Mouse (Mus musculus) liver, postnatal 0 days (tissue): Measurements from ENCODE around the gene Clpb. TPM values are rescaled to one million over a fixed set of nuclear protein-coding genes. Genes with fewer than 3 reads are reported as not detected.

Experiments
- ATAC-seq: fragments of 200-750 bp; cut with Nextera tagmentation; 2 replicates; pipeline ENCODE4 v1.8.0; 2017; ENCODE audit warnings: mild to moderate bottlenecking, moderate library complexity
- DNase-seq: peaks from one replicate; pipeline ENCODE4 v3.0.0-alpha.2; 2016
- H3K27ac ChIP-seq: fragments of 300-500 bp; sonication (generic); 2 replicates; pipeline ENCODE4 v1.5.1; 2014; ENCODE audit warnings: antibody characterized with exemption, moderate library complexity, mild to moderate bottlenecking, low read depth
- H3K27me3 ChIP-seq: fragments of 300-500 bp; sonication (generic); 2 replicates; pipeline ENCODE4 v1.6.1; 2014; ENCODE audit warnings: low read length, control low read depth, mixed read lengths; ENCODE audit not compliant: insufficient read depth
- H3K36me3 ChIP-seq: fragments of 300-500 bp; sonication (generic); replicated peaks from 2 replicates; pipeline ENCODE4 v1.6.1; 2014; ENCODE audit warnings: mild to moderate bottlenecking, control low read depth, low read length, moderate library complexity, mixed read lengths; ENCODE audit not compliant: insufficient read depth
- H3K4me1 ChIP-seq: fragments of 300-500 bp; sonication (generic); 2 replicates; pipeline ENCODE4 v1.6.1; 2014; ENCODE audit warnings: antibody characterized with exemption, mild to moderate bottlenecking, control low read depth; ENCODE audit not compliant: insufficient read depth
- H3K4me2 ChIP-seq: fragments of 300-500 bp; sonication (generic); 2 replicates; pipeline ENCODE4 v1.6.1; 2014; ENCODE audit warnings: low read depth, mild to moderate bottlenecking, low read length, moderate library complexity, mixed read lengths
- H3K4me3 ChIP-seq: fragments of 300-500 bp; sonication (generic); 2 replicates; pipeline ENCODE4 v1.5.1; 2014; ENCODE audit warnings: low read depth, low read length
- H3K9ac ChIP-seq: fragments of 300-500 bp; sonication (generic); replicated peaks from 2 replicates; pipeline ENCODE4 v1.6.1; 2014; ENCODE audit warnings: mild to moderate bottlenecking, moderate library complexity
- H3K9me3 ChIP-seq: fragments of 300-500 bp; sonication (generic); 2 replicates; pipeline ENCODE4 v1.6.1; 2016; ENCODE audit warnings: mild to moderate bottlenecking, control low read depth, low read length, mixed read lengths
- CTCF ChIP-seq: sonication (generic); IDR thresholded peaks from 2 replicates; pipeline ENCODE4 v1.5.1; 2016; ENCODE audit warnings: antibody characterized with exemption, low read depth
- EP300 ChIP-seq: IDR thresholded peaks from 2 replicates; pipeline ENCODE4 v1.6.1; 2016; ENCODE audit warnings: antibody characterized with exemption, low read depth, mild to moderate bottlenecking
- WGBS: fragments of 180-500 bp; shearing (Covaris S2); extraction: QIAGEN DNeasy Blood & Tissue Kit; methylation state at CpG from one replicate; pipeline ENCODE4 v1.1.7; 2014; ENCODE audit not compliant: insufficient replicate concordance; 5-methylcytosine and 5-hydroxymethylcytosine counted together
- polyA plus RNA-seq: library from polyadenylated mRNA; unstranded; fragments of >200 nt; fragmentation: Nextera tagmentation; extraction: Ambion mirVana; gene quantifications from 2 replicates; pipeline ENCODE4 v1.2.1, GENCODE M21; 2015

Gene Clpb
- polyA plus RNA-seq, 1 experiment from 2014 or later = 16.3 TPM

GRCm38 (mm10) chr7:101681565-101682071, 18.2 kb downstream of the Clpb start:
- ATAC-seq = no peak
- no peaks in the 10 kb centered on the region for H3K36me3 ChIP-seq
- WGBS = 59% methylated on average over 6 of the region's 6 CpGs
- H3K27ac ChIP-seq = no peak overlapping the region
- H3K9me3 ChIP-seq = no peaks in the 10 kb centered on the region
- no peak overlapping the region for H3K4me3 ChIP-seq
- no peak overlapping the region for H3K9ac ChIP-seq
- DNase-seq = no peak
- no peaks in the 10 kb centered on the region for H3K27me3 ChIP-seq
- H3K4me2 ChIP-seq = no peak overlapping the region
- TF ChIP-seq EP300 (no peak), CTCF (no peak)
- H3K4me1 ChIP-seq = no peaks in the 10 kb centered on the region

GRCm38 (mm10) chr7:101682886-101683285, 19.5 kb downstream of the Clpb start:
- DNase-seq (no peak), ATAC-seq (no peak)
- H3K4me2 ChIP-seq = no peak overlapping the region
- no peaks in the 10 kb centered on the region for H3K36me3 ChIP-seq
- H3K4me3 ChIP-seq = no peak overlapping the region
- H3K27me3 ChIP-seq = no peaks in the 10 kb centered on the region
- H3K4me1 ChIP-seq = no peaks in the 10 kb centered on the region
- 49% methylated on average over 5 of the region's 5 CpGs for WGBS
- TF ChIP-seq CTCF (no peak), EP300 (no peak)
- H3K9ac ChIP-seq = no peak overlapping the region
- no peaks in the 10 kb centered on the region for H3K9me3 ChIP-seq
- H3K27ac ChIP-seq = no peak overlapping the region

- Histone ChIP-seq H3K27me3 (no peaks in the 10 kb centered on the region), H3K9ac (no peak overlapping the region), H3K4me3 (no peak overlapping the region), H3K36me3 (no peaks in the 10 kb centered on the region), H3K4me2 (no peak overlapping the region), H3K9me3 (no peaks in the 10 kb centered on the region), H3K4me1 (no peaks in the 10 kb centered on the region), H3K27ac (no peak overlapping the region)
- TF ChIP-seq CTCF (no peak), EP300 (no peak)
- WGBS = 74% methylated on average over 9 of the region's 9 CpGs
- DNase-seq (no peak), ATAC-seq (no peak)
These were observed 20.7 kb downstream of the Clpb start for GRCm38 (mm10) chr7:101683976-101684630.

GRCm38 (mm10) chr7:101684671-101685070, 21.2 kb downstream of the Clpb start:
- ATAC-seq (no peak), DNase-seq (no peak)
- Histone ChIP-seq H3K4me2 (no peak overlapping the region), H3K27ac (no peak overlapping the region), H3K36me3 (no peaks in the 10 kb centered on the region), H3K9me3 (no peaks in the 10 kb centered on the region), H3K27me3 (no peaks in the 10 kb centered on the region), H3K4me3 (no peak overlapping the region), H3K4me1 (no peaks in the 10 kb centered on the region), H3K9ac (no peak overlapping the region)
- WGBS = 64% methylated on average over 3 of the region's 3 CpGs
- TF ChIP-seq CTCF (no peak), EP300 (no peak)

- Histone ChIP-seq H3K27me3 (no peaks in the 10 kb centered on the region), H3K36me3 (no peaks in the 10 kb centered on the region), H3K4me2 (no peak overlapping the region), H3K4me1 (0 out of 2 replicates have a peak, but pooled peaks cover 3% of the 10 kb centered on the region), H3K9ac (no peak overlapping the region), H3K4me3 (no peak overlapping the region), H3K9me3 (no peaks in the 10 kb centered on the region), H3K27ac (no peak overlapping the region)
- ATAC-seq (no peak), DNase-seq (no peak)
- no peak for TF ChIP-seq CTCF
- TF ChIP-seq EP300 = no peak
- 53% methylated on average over 2 of the region's 2 CpGs for whole genome bisulfite sequencing
These were observed 23.7 kb downstream of the Clpb start for GRCm38 (mm10) chr7:101687144-101687543.

GRCm38 (mm10) chr7:101690471-101690870, 27.0 kb downstream of the Clpb start:
- TF ChIP-seq EP300 (no peak), CTCF (no peak)
- H3K4me1 ChIP-seq = 0 out of 2 replicates have a peak, but pooled peaks cover 3% of the 10 kb centered on the region
- no peak overlapping the region for H3K4me2 ChIP-seq
- H3K9ac ChIP-seq = no peak overlapping the region
- no peaks in the 10 kb centered on the region for H3K9me3 ChIP-seq
- 76% methylated on average over 2 of the region's 2 CpGs for WGBS
- no peak overlapping the region for H3K4me3 ChIP-seq
- no peaks in the 10 kb centered on the region for H3K36me3 ChIP-seq
- H3K27me3 ChIP-seq = no peaks in the 10 kb centered on the region
- ATAC-seq (no peak), DNase-seq (no peak)
- no peak overlapping the region for H3K27ac ChIP-seq
